Mouse (Mus musculus) right cerebral cortex, postnatal 25 days (tissue): ENCODE measurements around the gene Ncoa5.

Experiments
- DNase-seq: peaks from one replicate; pipeline ENCODE4 v3.0.0; 2022

Ncoa5 gene

DNA sequence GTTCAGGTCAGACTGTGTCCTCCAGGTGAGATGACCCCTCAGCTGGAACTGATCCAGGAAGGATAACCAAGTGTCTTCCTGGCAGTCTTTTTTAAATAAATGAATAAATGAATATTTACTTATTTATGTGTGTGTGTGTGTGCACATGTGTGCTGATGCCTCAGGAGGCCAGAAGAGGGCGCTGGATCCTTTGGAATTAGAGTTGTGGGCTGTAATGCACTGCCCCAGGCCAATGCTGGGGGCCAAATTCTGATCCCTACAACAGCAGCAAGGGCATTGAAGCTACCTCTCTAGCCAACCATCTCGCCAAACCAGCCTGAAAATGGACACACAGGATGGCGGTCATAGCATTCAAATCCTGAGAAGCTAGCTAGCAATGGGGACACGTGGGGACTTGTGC, 78.9 kb downstream of the Ncoa5 start:
- DNase-seq = no peak

DNA sequence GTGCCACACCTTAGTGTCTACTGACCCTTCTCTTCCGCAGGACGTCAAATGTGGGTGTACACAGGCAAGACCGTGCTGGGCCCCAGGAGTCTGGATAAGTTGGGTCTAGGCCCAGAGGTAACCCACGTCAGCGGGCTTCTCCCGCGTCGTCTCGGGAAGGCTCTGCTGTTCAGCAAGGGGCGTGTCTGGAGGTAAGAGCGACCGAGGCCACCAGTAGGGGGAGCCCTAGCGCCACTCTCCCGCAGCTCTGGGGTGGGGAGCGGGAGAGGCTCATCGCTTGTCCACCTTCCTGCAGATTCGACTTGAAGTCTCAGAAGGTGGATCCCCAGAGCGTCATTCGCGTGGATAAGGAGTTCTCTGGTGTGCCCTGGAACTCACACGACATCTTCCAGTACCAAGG, 81.4 kb downstream of the Ncoa5 start:
- DNase-seq = peak; percentile 71

DNA sequence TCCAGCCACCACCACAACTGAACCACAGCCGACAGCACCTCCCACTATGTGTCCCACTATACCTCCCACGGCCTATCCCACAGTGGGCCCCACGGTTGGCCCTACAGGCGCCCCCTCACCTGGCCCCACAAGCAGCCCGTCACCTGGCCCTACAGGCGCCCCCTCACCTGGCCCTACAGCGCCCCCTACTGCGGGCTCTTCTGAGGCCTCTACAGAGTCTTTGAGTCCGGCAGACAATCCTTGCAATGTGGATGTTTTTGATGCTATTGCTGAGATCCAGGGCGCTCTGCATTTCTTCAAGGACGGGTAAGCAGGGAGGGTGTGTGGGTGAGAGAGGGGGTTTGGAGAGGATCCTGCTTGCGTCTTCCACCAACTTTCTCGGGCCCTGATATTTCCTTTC, 82.2 kb downstream of the Ncoa5 start:
- no peak for DNase-seq

DNA sequence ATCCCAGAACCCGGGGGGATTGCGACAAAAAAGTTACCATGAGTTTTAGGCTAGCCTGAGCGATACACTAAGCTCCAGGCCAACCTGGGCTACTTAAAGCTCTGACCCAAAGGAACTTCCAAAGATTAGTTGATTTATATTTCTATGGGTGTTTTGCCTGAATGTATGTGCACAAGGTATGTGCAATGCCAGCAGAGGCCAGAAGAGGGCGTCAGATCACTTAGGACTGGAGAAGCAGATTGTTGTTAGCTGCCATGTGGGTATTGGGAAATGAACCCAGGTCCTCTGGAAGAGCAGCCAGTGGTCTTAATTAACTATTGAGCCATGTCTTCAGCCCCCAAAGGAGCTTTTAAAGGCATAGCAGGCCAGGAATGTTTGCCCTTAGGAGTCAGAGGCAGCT, 82.9 kb downstream of the Ncoa5 start:
- no peak for DNase-seq

DNA sequence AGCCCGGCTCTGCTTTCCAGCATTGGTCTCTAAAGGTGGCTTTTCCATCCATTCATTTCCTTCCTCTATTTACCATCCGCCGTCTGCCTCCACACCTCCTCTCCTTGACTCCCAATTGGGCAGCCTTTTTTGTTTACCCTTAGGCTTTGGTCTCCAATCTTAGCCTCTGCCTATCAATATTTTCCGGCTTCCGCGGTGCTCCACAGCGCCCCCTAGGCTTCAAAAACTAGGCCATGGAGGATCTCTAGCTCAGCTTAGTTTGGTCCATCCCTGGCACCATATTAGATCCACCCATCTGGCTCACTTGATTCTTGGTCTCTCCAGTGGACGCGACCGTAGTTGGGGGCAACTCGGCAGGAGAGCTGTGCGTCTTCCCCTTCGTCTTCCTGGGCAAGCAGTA, 84.2 kb downstream of the Ncoa5 start:
- no peak for DNase-seq
